20 mouse cellular contexts compared by ENCODE assay signal in the genomic region with DNA sequence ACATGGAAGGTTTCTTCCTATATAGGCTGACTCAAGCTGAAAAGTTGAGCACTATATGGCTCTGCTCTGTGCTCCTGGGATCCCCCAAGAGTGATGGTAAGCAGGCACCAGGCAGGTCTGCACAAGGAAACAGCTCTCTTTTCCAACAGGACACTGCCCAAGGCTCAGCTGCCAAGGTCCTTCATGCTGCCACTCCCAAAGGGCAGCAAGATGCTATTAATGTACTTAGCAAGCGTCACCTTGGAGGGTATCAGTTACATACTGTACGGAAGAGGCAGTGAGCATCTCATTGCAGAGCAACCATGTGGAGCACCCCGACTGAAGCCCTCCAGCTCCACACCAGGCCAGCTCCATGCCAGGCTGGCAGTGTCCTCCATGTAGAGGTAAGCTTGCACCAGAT.
"Had no signal": no experiment of that assay in that cellular context is flagged by ENCODE, and none has a peak within 500 bp of the region (broad histone marks: within the 10 kb centered on the region; RNA-seq: fewer than 3 reads in every experiment).

No protein-coding gene starts in this region.

- H3K4me3 ChIP-seq: heart, embryonic 10.5 days; heart, embryonic 12.5 days; hindbrain, embryonic 13.5 days; hindbrain, embryonic 15.5 days; kidney, embryonic 15.5 days; limb, embryonic 13.5 days; limb, embryonic 15.5 days; liver, embryonic 12.5 days had no signal

- H3K4me2 ChIP-seq: heart, embryonic 12.5 days; hindbrain, embryonic 13.5 days; hindbrain, embryonic 15.5 days; kidney, embryonic 15.5 days; limb, embryonic 13.5 days; limb, embryonic 15.5 days; liver, embryonic 12.5 days had no signal

- DNase-seq: gastrocnemius, postnatal 14 days; gastrocnemius, postnatal 36 days; heart, adult 18-20 months; heart, postnatal 10 days; kidney, adult 11 months; kidney, adult 2 months; kidney, adult 9 months; kidney, postnatal 14 days; kidney, postnatal 36 days; layer of hippocampus, adult 9-11 months; layer of hippocampus, postnatal 36 days; left cerebral cortex, postnatal 4 days had no signal

- H3K36me3 ChIP-seq: heart, embryonic 10.5 days; heart, embryonic 12.5 days; hindbrain, embryonic 13.5 days; hindbrain, embryonic 15.5 days; kidney, embryonic 15.5 days; limb, embryonic 13.5 days; limb, embryonic 15.5 days; liver, embryonic 12.5 days had no signal

- H3K27me3 ChIP-seq: heart, embryonic 12.5 days; hindbrain, embryonic 13.5 days; hindbrain, embryonic 15.5 days; kidney, embryonic 15.5 days; limb, embryonic 13.5 days; limb, embryonic 15.5 days; liver, embryonic 12.5 days had no signal
